Mouse (Mus musculus): ENCODE data around the gene Elovl6. TPM values are rescaled to one million over a fixed set of nuclear protein-coding genes. Genes with fewer than 3 reads are reported as not detected.

Gene Elovl6
- polyA plus RNA-seq, 1 experiment from 2014 or later, result 44.7 TPM

DNA sequence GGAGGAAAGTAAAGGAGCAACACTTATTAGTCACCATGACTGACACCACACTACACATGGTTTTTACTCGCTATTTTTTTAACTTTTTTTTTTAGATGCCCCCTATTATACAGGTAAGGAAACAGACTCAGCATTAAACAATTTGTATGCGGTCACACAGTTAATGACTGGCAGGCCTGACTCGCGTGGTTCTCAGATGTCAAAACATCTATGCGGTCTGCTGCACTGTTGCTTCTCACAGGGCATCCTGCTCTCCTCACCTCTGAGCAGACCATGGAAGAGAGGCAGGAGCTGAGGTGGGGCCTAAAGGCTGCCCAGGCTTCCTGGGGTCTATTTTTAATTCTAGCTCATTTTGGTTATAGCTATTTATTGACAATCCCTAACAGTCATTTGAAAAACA is 155.3 kb downstream of the Elovl6 start:
- no peaks in the 10 kb centered on the region for H3K9me3 ChIP-seq (ENCODE audit: control insufficient read depth, low read length)
- no peak overlapping the region for H3K4me2 ChIP-seq (ENCODE audit: low read length)
- no peak overlapping the region for H3K4me3 ChIP-seq (replicated peaks; ENCODE audit: low read length)
- H3K9ac ChIP-seq (replicated peaks; ENCODE audit: low read depth, low read length), result no peak overlapping the region
- no peak overlapping the region for H3K27ac ChIP-seq (ENCODE audit: low read length)
- no peaks in the 10 kb centered on the region for H3K27me3 ChIP-seq (replicated peaks; ENCODE audit: control insufficient read depth, insufficient read depth, low read length)
- WGBS, result 71% methylated on average over 5 of the region's 5 CpGs
- no peak for ATAC-seq
- H3K4me1 ChIP-seq (replicated peaks; ENCODE audit: control insufficient read depth, insufficient read depth, low read length), result 0 out of 2 replicates have a peak, but pooled peaks cover 3% of the 10 kb centered on the region
- no peaks in the 10 kb centered on the region for H3K36me3 ChIP-seq (ENCODE audit: control insufficient read depth, insufficient read depth)

Small RNA genes within 50 kb of the gene (microRNA-seq; reads per million reads assigned to microRNA genes)
- gene Gm24515, result not detected

Other genes with a start within 250 kb of the Elovl6 start
- gene Enpep, start 199.6 kb upstream of the Elovl6 start, polyA plus RNA-seq (2015; fragmentation: Nextera tagmentation; extraction: Ambion mirVana), result 1.7 and 3.3 TPM in 2 replicates
- gene Egf, start 223.0 kb downstream of the Elovl6 start, polyA plus RNA-seq (2015; fragmentation: Nextera tagmentation; extraction: Ambion mirVana), result 1.4 and 3.0 TPM in 2 replicates